Mouse (Mus musculus) forebrain, embryonic 14.5 days (tissue): ENCODE results near the gene Sox5. TPM values are rescaled to one million over a fixed set of nuclear protein-coding genes. Genes with fewer than 3 reads are reported as not detected.

Experiments
- ATAC-seq: fragments of 200-750 bp; cut with Nextera tagmentation; 2 replicates; pipeline ENCODE4 v1.8.0; 2017; ENCODE audit warnings: mild to moderate bottlenecking, moderate library complexity
- DNase-seq: peaks from one replicate; pipeline ENCODE4 v3.0.0-alpha.2; 2015; ENCODE audit warnings: low spot score
- H3K27ac ChIP-seq: fragments of 300-500 bp; sonication (generic); 2 replicates; pipeline ENCODE4 v1.5.1; 2014; ENCODE audit warnings: low read depth, mild to moderate bottlenecking, control low read depth, low read length, moderate library complexity
- H3K27me3 ChIP-seq: fragments of 300-500 bp; sonication (generic); replicated peaks from 2 replicates; pipeline ENCODE4 v1.6.1; 2014; ENCODE audit warnings: low read length, control low read depth, mixed read lengths; ENCODE audit not compliant: control insufficient read depth, insufficient read depth
- H3K36me3 ChIP-seq: fragments of 300-500 bp; sonication (generic); 2 replicates; pipeline ENCODE4 v1.6.1; 2014; ENCODE audit warnings: low read length, control low read depth; ENCODE audit not compliant: control insufficient read depth, insufficient read depth
- H3K4me1 ChIP-seq: fragments of 300-500 bp; sonication (generic); 2 replicates; pipeline ENCODE4 v1.6.1; 2014; ENCODE audit warnings: antibody characterized with exemption, low read length, control low read depth; ENCODE audit not compliant: control insufficient read depth, insufficient read depth
- H3K4me2 ChIP-seq: fragments of 300-500 bp; sonication (generic); 2 replicates; pipeline ENCODE4 v1.6.1; 2014; ENCODE audit warnings: mild to moderate bottlenecking, control low read depth, low read length
- H3K4me3 ChIP-seq: fragments of 300-500 bp; sonication (generic); 2 replicates; pipeline ENCODE4 v1.5.1; 2014; ENCODE audit warnings: low read depth, low read length, control low read depth
- H3K9ac ChIP-seq: fragments of 300-500 bp; sonication (generic); 2 replicates; pipeline ENCODE4 v1.6.1; 2014; ENCODE audit warnings: mild to moderate bottlenecking, low read length, control low read depth, moderate library complexity
- H3K9me3 ChIP-seq: fragments of 300-500 bp; sonication (generic); replicated peaks from 2 replicates; pipeline ENCODE4 v1.6.1; 2016; ENCODE audit warnings: low read length, control low read depth, mixed read lengths; ENCODE audit not compliant: control insufficient read depth
- WGBS: fragments of 180-500 bp; shearing (Covaris S2); extraction: QIAGEN DNeasy Blood & Tissue Kit; methylation state at CpG from one replicate; pipeline ENCODE4 v1.1.7; 2014; 5-methylcytosine and 5-hydroxymethylcytosine counted together
- polyA plus RNA-seq: library from polyadenylated mRNA; unstranded; fragments of >200 nt; fragmentation: Nextera tagmentation; extraction: Ambion mirVana; gene quantifications from 2 replicates; pipeline ENCODE4 v1.2.1, GENCODE M21; 2014

Sox5 gene
- polyA plus RNA-seq, 1 experiment from 2014 or later: 115 TPM

DNA sequence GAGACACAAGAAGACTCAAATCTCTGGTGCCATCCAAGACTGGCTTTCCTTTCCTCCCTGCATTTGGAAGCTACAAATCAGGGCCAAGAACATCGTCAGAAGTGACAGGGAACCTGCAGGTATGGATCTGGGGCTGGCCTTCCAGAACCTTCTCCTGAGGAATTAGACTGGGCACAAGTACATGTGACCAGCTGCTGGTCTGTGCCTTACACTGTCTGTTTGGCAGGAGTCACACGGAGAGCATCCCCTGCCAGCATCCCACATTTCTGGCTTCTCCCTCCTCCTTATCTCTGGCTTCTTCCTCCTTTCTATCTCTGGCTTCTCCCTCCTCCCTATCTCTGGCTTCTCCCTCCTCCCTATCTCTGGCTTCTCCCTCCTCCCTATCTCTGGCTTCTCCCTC lies 263.0 kb downstream of the Sox5 start:
- H3K36me3 ChIP-seq: no peaks in the 10 kb centered on the region
- H3K4me3 ChIP-seq: no peak overlapping the region
- H3K9ac ChIP-seq: no peak overlapping the region
- no peak for ATAC-seq
- DNase-seq: no peak
- H3K27me3 ChIP-seq: no peaks in the 10 kb centered on the region
- no peak overlapping the region for H3K4me2 ChIP-seq
- no peaks in the 10 kb centered on the region for H3K9me3 ChIP-seq
- 85% methylated on average over 2 of the region's 2 CpGs for WGBS
- peaks cover 3% of the 10 kb centered on the region; the same call in 1 of the 2 replicates for H3K4me1 ChIP-seq
- H3K27ac ChIP-seq: no peak overlapping the region

DNA sequence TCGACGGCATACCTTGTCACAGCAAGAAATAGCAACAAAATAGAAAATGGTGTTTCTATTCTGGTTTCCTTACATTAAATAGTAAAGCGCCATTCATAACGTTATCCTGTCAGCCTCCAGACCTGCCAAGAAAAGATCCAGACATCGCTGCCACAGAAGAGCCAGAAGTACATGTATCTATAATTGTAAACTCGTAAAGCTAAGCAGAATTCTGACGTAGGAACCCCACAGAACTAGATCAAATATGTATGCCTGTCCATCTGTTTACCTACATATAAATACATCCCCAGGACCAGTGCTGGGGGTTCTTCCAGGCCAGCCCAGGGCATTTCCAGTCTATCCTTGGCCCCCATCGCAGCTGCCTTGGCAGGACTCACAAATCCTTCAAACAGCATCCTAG lies 265.9 kb downstream of the Sox5 start:
- Histone ChIP-seq H3K27me3 (no peaks in the 10 kb centered on the region), H3K4me3 (no peak overlapping the region), H3K4me1 (peaks cover 7% of the 10 kb centered on the region; the same call in 1 of the 2 replicates), H3K36me3 (no peaks in the 10 kb centered on the region), H3K9ac (no peak overlapping the region), H3K4me2 (no peak overlapping the region), H3K9me3 (no peaks in the 10 kb centered on the region), H3K27ac (no peak overlapping the region)
- DNase-seq (no peak), ATAC-seq (no peak)
- 88% methylated on average over 8 of the region's 8 CpGs for WGBS

DNA sequence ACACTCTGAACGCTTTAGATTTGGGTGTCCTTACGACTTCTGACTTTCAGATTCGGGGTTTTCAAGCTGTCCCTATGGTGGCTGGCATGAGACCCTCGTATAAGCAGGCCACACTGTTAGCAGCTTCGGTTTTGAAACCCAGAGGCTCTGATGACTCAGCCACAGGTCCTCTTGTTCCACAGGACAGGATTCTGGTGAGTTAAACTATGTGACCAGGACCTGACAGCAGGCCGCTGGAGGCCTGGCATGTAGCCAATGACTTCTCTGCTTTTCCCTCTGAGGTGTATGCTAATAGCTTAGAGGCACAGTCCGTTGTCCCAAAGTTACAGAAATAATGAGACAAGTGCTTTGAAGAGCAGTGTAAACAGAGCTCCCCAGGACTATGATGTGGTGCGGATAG lies 268.0 kb downstream of the Sox5 start:
- no peak overlapping the region for H3K4me3 ChIP-seq
- no peak overlapping the region for H3K4me2 ChIP-seq
- 60% methylated on average over 8 of the region's 8 CpGs for WGBS
- peaks cover 7% of the 10 kb centered on the region; the same call in 1 of the 2 replicates for H3K4me1 ChIP-seq
- H3K27me3 ChIP-seq: no peaks in the 10 kb centered on the region
- H3K27ac ChIP-seq: no peak overlapping the region
- ATAC-seq (no peak), DNase-seq (peak; percentile 38)
- no peaks in the 10 kb centered on the region for H3K36me3 ChIP-seq
- H3K9ac ChIP-seq: no peak overlapping the region
- no peaks in the 10 kb centered on the region for H3K9me3 ChIP-seq

DNA sequence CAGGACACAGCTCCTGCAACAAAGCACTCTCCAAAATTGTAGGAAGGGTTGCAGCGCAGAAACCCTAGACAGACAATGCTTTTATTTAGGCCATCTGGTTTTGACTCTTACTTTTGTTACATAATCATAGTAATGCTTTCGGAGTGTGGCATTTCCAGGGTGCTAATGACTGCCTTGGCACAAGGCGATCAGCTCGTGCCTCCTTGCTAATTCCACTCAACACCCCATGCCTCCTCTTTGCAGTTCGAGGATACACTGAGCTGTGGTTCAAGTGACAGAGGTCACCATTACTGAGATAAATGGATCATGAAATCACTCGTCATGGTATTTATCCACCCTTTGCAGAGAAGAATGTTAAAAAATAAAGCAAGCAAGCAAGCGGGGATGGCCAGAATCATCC lies 269.9 kb downstream of the Sox5 start:
- WGBS: 65% methylated on average over 7 of the region's 7 CpGs
- H3K4me1 ChIP-seq: peaks cover 7% of the 10 kb centered on the region; the same call in 1 of the 2 replicates
- H3K27ac ChIP-seq: no peak overlapping the region
- DNase-seq (peak; percentile 37), ATAC-seq (no peak)
- no peak overlapping the region for H3K9ac ChIP-seq
- H3K9me3 ChIP-seq: no peaks in the 10 kb centered on the region
- H3K4me2 ChIP-seq: no peak overlapping the region
- H3K36me3 ChIP-seq: no peaks in the 10 kb centered on the region
- no peak overlapping the region for H3K4me3 ChIP-seq
- no peaks in the 10 kb centered on the region for H3K27me3 ChIP-seq

DNA sequence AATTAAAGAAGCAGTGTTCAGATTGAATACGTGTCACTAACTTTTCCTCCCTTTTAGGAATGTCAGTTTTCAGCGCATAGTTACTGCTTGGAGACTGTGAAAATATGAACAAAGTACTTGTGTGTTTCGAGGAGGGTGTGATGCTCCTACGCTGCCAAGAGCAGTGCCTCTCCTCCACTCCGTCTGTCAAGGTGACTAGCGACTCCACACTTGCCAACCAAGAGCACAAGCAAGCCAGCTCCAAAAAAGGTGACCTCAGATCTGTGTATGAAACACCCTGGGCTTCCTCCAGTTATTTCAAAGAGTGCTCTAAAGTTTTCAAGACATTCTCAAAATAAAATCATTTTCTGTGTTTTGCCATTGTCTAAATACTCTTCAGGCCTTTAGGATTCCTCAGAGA lies 271.6 kb downstream of the Sox5 start:
- Histone ChIP-seq H3K4me3 (no peak overlapping the region), H3K36me3 (no peaks in the 10 kb centered on the region), H3K4me1 (peaks cover 7% of the 10 kb centered on the region; the same call in 1 of the 2 replicates), H3K4me2 (no peak overlapping the region), H3K9me3 (no peaks in the 10 kb centered on the region), H3K27me3 (no peaks in the 10 kb centered on the region), H3K9ac (no peak overlapping the region), H3K27ac (no peak overlapping the region)
- ATAC-seq (no peak), DNase-seq (no peak)
- 86% methylated on average over 6 of the region's 6 CpGs for WGBS

DNA sequence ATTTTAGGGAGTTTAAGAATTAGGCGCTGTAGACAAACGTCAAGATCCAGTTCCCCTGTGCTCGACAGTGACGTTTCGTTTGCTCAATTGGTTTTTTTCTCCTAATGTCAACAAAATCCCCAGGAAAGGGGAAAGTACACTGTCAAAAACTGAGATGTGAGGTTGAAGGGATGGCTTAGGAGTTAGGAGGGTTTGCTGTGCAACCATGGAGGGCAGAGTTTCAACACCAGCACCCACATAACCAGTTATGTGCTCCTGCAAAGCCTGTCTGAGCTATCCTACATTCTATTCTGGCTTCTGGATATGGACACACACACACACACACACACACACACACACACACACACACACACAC lies 277.6 kb downstream of the Sox5 start:
- H3K4me2 ChIP-seq: no peak overlapping the region; the same call in 1 of the 2 replicates

DNA sequence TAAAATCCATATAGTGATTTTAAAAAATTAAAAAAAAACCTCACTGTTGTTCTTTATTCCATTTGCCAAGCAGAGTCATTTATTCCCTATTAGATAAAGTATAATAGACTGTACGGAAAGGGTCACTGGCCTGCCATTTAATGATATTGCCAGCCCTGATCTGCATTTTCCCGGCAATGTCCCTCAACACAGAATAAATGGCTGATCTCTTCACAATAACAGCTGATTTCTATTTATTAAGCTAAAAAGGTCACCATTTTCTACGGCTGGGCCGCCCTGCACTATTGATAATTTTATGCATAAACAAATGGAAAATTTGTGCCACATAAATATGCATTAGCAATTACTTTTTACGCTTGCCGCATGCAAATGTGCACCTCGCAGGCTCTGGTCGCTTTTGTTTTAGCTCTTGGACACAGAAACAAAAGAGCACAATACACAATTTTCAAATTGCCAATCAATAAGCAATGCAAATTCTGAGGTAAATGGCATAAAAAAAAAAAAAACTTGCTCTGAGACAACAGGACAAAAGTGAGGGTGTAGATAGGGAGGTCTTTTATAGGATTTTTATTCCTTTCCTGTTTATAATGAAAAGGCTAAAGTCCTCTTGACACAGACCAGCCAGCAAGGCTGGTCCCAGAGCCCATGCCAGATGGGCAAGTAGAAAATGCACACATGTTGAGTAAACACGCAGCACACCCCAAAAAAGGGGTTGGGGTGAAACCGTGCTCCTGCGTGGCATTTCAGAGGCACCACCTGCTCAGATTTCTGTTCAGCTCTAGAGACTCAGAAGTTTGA lies 278.2 kb downstream of the Sox5 start:
- ATAC-seq (peak; percentile 70), DNase-seq (peak; percentile 76)
- Histone ChIP-seq H3K27ac (peak overlapping the region; percentile 46; the same call in 1 of the 2 replicates), H3K4me2 (peak overlapping the region; percentile 26; the same call in 1 of the 2 replicates), H3K36me3 (no peaks in the 10 kb centered on the region), H3K27me3 (no peaks in the 10 kb centered on the region), H3K4me3 (no peak overlapping the region), H3K4me1 (peaks cover 9% of the 10 kb centered on the region), H3K9me3 (no peaks in the 10 kb centered on the region), H3K9ac (no peak overlapping the region)
- 12% methylated on average over 11 of the region's 11 CpGs for WGBS

More for the DNA sequence above, 277.6 kb downstream of the Sox5 start:
- Histone ChIP-seq H3K27me3 (no peaks in the 10 kb centered on the region), H3K36me3 (no peaks in the 10 kb centered on the region), H3K4me1 (peaks cover 9% of the 10 kb centered on the region), H3K9me3 (no peaks in the 10 kb centered on the region), H3K27ac (peak overlapping the region; percentile 46; the same call in 1 of the 2 replicates), H3K9ac (no peak overlapping the region), H3K4me3 (no peak overlapping the region)
- peak; percentile 33; the same call in 1 of the 2 replicates for ATAC-seq
- no peak for DNase-seq
- WGBS: 50% methylated on average over 5 of the region's 5 CpGs

DNA sequence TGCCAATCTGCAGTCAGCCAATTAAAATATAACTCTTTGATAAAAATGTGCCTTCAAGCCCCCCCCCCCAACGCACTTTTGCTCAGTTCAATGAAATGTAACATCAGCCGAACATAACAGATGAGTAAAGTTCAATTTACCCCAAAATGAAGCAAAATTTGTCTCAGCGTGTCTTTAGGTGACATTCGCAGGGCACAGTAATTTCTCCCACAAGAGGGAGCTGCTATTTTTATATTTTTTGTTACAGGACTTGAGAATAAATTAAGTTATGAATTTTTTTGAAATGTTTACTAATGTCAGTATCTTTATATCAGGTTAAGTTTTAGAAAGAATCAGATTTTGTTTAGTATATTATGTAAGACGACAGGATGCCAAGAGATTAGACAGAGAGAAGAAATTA lies 280.3 kb downstream of the Sox5 start:
- Histone ChIP-seq H3K4me2 (no peak overlapping the region), H3K9ac (no peak overlapping the region), H3K4me3 (no peak overlapping the region), H3K4me1 (peaks cover 9% of the 10 kb centered on the region), H3K9me3 (no peaks in the 10 kb centered on the region), H3K27me3 (no peaks in the 10 kb centered on the region), H3K27ac (no peak overlapping the region), H3K36me3 (no peaks in the 10 kb centered on the region)
- ATAC-seq (no peak), DNase-seq (no peak)
- 88% methylated on average over 5 of the region's 5 CpGs for WGBS

DNA sequence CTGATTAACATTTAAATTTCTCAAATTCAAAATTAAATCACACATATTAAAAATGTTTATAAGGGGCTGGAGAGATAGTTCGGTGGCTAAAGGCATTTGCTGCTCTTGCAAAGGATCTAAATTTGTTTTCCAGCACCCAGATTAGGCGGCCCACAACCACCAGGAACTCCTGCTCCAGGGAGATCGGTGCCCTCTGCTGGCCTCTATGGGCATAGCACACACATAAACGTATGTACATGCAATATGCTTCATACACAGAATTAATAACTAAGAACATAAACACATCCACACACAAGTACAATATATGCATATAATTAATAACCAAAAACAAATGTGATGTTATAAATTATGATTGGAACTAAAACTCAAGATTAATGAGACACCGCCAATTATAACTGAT lies 283.6 kb downstream of the Sox5 start:
- H3K9me3 ChIP-seq: no peaks in the 10 kb centered on the region
- H3K9ac ChIP-seq: no peak overlapping the region
- H3K36me3 ChIP-seq: no peaks in the 10 kb centered on the region
- no peaks in the 10 kb centered on the region; the same call in 1 of the 2 replicates for H3K4me1 ChIP-seq
- DNase-seq (no peak), ATAC-seq (no peak)
- H3K27ac ChIP-seq: no peak overlapping the region
- 97% methylated on average over 5 of the region's 5 CpGs for WGBS
- H3K27me3 ChIP-seq: no peaks in the 10 kb centered on the region
- no peak overlapping the region for H3K4me3 ChIP-seq
- H3K4me2 ChIP-seq: no peak overlapping the region
